Mouse (Mus musculus) Muller cell, postnatal 12 days (primary cell): ENCODE measurements around the gene Hoxa7.

Source experiments
- DNase-seq: peaks from one replicate; pipeline ENCODE4 v3.0.0-alpha.2; 2015; ENCODE audit errors: inconsistent ontology term

Hoxa7 gene

GRCm38 (mm10) chr6:52226569-52227257 is 5.1 kb upstream of the Hoxa7 start:
- no peak for DNase-seq

GRCm38 (mm10) chr6:52225612-52226568 is 4.2 kb upstream of the Hoxa7 start:
- DNase-seq, result no peak

- no peak for DNase-seq
Observed at GRCm38 (mm10) chr6:52224895-52225611, 3.4 kb upstream of the Hoxa7 start.

- DNase-seq, result no peak
Observed at GRCm38 (mm10) chr6:52223939-52224760, 2.5 kb upstream of the Hoxa7 start.

GRCm38 (mm10) chr6:52222729-52223128 is 1.1 kb upstream of the Hoxa7 start:
- no peak for DNase-seq

GRCm38 (mm10) chr6:52221993-52222685 is 485 bp upstream of the Hoxa7 start:
- no peak for DNase-seq

GRCm38 (mm10) chr6:52220865-52221310 is 766 bp downstream of the Hoxa7 start:
- no peak for DNase-seq

GRCm38 (mm10) chr6:52220003-52220864 is 1.4 kb downstream of the Hoxa7 start:
- no peak for DNase-seq

- no peak for DNase-seq
Observed at GRCm38 (mm10) chr6:52219234-52219942, 2.3 kb downstream of the Hoxa7 start.

- DNase-seq, result no peak
Observed at GRCm38 (mm10) chr6:52218643-52219215, 2.9 kb downstream of the Hoxa7 start.

GRCm38 (mm10) chr6:52217895-52218642 is 3.6 kb downstream of the Hoxa7 start:
- DNase-seq, result no peak

GRCm38 (mm10) chr6:52217459-52217768 is 4.2 kb downstream of the Hoxa7 start:
- DNase-seq, result no peak

GRCm38 (mm10) chr6:52216691-52217458 is 4.8 kb downstream of the Hoxa7 start:
- DNase-seq, result no peak

GRCm38 (mm10) chr6:52215771-52216535 is 5.7 kb downstream of the Hoxa7 start:
- DNase-seq, result no peak

- DNase-seq, result no peak
Observed at GRCm38 (mm10) chr6:52215070-52215469, 6.6 kb downstream of the Hoxa7 start.

- DNase-seq, result no peak
Observed at GRCm38 (mm10) chr6:52214271-52214670, 7.4 kb downstream of the Hoxa7 start.
